Mouse (Mus musculus) forebrain, embryonic 14.5 days (tissue): ENCODE measurements around the gene Gm8300. TPM values are rescaled to one million over a fixed set of nuclear protein-coding genes. Genes with fewer than 3 reads are reported as not detected.
"Not testable (repeated sequence)": the region's sequence is repeated elsewhere in the genome, so short reads cannot be mapped to it uniquely, and the experiment has no call there.

Experiments
- ATAC-seq: fragments of 200-750 bp; cut with Nextera tagmentation; 2 replicates; pipeline ENCODE4 v1.8.0; 2017; ENCODE audit warnings: mild to moderate bottlenecking, moderate library complexity
- DNase-seq: peaks from one replicate; pipeline ENCODE4 v3.0.0-alpha.2; 2015; ENCODE audit warnings: low spot score
- H3K27ac ChIP-seq: fragments of 300-500 bp; sonication (generic); 2 replicates; pipeline ENCODE4 v1.5.1; 2014; ENCODE audit warnings: low read depth, mild to moderate bottlenecking, control low read depth, low read length, moderate library complexity
- H3K27me3 ChIP-seq: fragments of 300-500 bp; sonication (generic); replicated peaks from 2 replicates; pipeline ENCODE4 v1.6.1; 2014; ENCODE audit warnings: low read length, control low read depth, mixed read lengths; ENCODE audit not compliant: control insufficient read depth, insufficient read depth
- H3K36me3 ChIP-seq: fragments of 300-500 bp; sonication (generic); 2 replicates; pipeline ENCODE4 v1.6.1; 2014; ENCODE audit warnings: low read length, control low read depth; ENCODE audit not compliant: control insufficient read depth, insufficient read depth
- H3K4me1 ChIP-seq: fragments of 300-500 bp; sonication (generic); 2 replicates; pipeline ENCODE4 v1.6.1; 2014; ENCODE audit warnings: antibody characterized with exemption, low read length, control low read depth; ENCODE audit not compliant: control insufficient read depth, insufficient read depth
- H3K4me2 ChIP-seq: fragments of 300-500 bp; sonication (generic); 2 replicates; pipeline ENCODE4 v1.6.1; 2014; ENCODE audit warnings: mild to moderate bottlenecking, control low read depth, low read length
- H3K4me3 ChIP-seq: fragments of 300-500 bp; sonication (generic); 2 replicates; pipeline ENCODE4 v1.5.1; 2014; ENCODE audit warnings: low read depth, low read length, control low read depth
- H3K9ac ChIP-seq: fragments of 300-500 bp; sonication (generic); 2 replicates; pipeline ENCODE4 v1.6.1; 2014; ENCODE audit warnings: mild to moderate bottlenecking, low read length, control low read depth, moderate library complexity
- H3K9me3 ChIP-seq: fragments of 300-500 bp; sonication (generic); replicated peaks from 2 replicates; pipeline ENCODE4 v1.6.1; 2016; ENCODE audit warnings: low read length, control low read depth, mixed read lengths; ENCODE audit not compliant: control insufficient read depth
- WGBS: fragments of 180-500 bp; shearing (Covaris S2); extraction: QIAGEN DNeasy Blood & Tissue Kit; methylation state at CpG from one replicate; pipeline ENCODE4 v1.1.7; 2014; 5-methylcytosine and 5-hydroxymethylcytosine counted together
- polyA plus RNA-seq: library from polyadenylated mRNA; unstranded; fragments of >200 nt; fragmentation: Nextera tagmentation; extraction: Ambion mirVana; gene quantifications from 2 replicates; pipeline ENCODE4 v1.2.1, GENCODE M21; 2014

Gm8300 gene
- polyA plus RNA-seq, 1 experiment from 2014 or later, result not detected

DNA sequence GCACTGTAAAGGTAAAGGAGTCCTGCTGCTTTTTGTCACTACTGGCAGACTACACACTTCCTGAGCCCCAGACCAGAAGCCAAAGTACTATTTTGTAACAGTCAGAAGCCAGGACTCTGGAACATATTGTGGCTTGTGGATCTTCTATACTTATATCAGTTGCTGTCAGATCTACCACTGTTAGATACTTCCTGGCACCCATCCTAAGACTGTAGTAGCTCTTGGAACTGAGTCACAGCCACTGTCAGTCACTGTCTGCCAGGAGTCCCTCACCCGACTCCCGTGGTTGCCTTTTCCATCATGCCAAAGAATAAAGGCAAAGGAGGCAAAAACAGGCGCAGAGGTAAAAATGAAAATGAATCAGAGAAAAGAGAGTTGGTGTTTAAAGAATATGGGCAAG, 19.7 kb upstream of the Gm8300 start, which contains the start of gene Gm5788:
Gm5788 (plus strand) TSS at position 301 of the 400 bp plus-strand sequence.
- ATAC-seq, H3K4me3 ChIP-seq, H3K36me3 ChIP-seq, H3K9ac ChIP-seq, H3K4me2 ChIP-seq, H3K4me1 ChIP-seq, H3K27me3 ChIP-seq, DNase-seq, H3K9me3 ChIP-seq, H3K27ac ChIP-seq: not testable (repeated sequence)
- WGBS, result 97% methylated on average over 3 of the region's 3 CpGs

DNA sequence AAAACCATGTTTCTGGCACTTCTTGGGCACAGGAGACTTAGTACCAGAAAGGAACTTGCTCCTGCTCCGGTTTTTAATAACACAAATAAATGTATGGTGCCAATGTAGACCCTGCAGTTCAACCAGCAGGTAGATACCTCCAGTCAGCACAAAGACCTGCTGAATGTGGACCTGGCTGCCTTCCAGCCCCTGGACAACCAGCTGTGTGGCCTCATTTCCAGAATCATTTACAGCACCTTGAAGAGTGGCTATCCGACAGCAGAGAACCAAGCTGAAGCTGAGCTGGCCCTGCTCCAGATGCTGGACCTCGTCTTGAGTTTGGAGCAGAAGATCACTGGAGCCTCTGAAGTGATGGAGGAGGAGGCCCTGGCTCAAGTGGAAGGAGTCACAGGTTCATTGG, 5.5 kb downstream of the Gm8300 start:
- H3K9me3 ChIP-seq, ATAC-seq, DNase-seq, H3K4me2 ChIP-seq, H3K36me3 ChIP-seq, H3K27me3 ChIP-seq, H3K4me3 ChIP-seq, H3K9ac ChIP-seq, H3K27ac ChIP-seq, H3K4me1 ChIP-seq: not testable (repeated sequence)
- WGBS, result 64% methylated on average over 3 of the region's 3 CpGs

DNA sequence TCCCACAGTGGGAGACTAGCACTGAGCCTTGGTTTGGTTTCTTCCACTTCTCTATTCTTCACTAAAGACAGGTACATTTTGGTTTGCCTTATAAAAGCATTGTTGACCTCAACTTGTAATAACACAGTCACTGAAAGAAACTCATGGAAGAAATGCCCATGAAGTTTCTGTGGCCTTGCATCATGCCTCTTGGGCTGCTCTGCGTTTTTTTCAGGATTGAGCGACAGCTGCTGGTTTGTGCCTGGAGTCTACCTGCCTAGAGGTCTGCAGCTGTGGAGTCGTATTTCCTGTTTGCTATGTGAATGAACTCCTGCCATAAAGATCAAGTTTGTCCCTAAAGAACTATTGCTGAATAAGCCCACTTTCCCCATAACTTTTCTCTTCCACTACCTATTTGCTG, 29.8 kb downstream of the Gm8300 start:
- no peak overlapping the region for H3K4me2 ChIP-seq
- no peaks in the 10 kb centered on the region for H3K36me3 ChIP-seq
- H3K9ac ChIP-seq, result no peak overlapping the region
- H3K27me3 ChIP-seq, result no peaks in the 10 kb centered on the region
- no peak overlapping the region for H3K4me3 ChIP-seq
- ATAC-seq, result no peak
- no peaks in the 10 kb centered on the region for H3K9me3 ChIP-seq
- no peak overlapping the region for H3K27ac ChIP-seq
- WGBS, result 89% methylated on average over 3 of the region's 3 CpGs
- DNase-seq, result no peak
- no peaks in the 10 kb centered on the region for H3K4me1 ChIP-seq

DNA sequence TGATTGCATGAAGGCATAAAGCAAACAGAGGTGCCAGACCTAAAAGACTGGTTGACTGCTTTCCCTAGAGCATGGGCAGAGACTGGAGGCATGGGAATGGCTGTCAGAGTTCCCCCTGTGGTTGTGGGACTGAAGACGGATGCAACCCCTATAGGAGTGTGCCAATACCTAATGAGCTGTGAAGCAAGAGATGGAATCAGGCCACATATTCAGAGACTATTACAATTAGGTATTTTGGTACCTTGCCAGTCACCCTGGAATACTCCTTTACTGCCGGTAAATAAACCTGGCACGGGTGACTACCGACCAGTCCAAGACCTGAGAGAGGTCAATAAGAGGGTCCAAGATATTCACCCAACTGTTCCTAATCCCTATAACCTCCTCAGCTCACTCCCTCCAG, 36.5 kb downstream of the Gm8300 start:
- H3K4me3 ChIP-seq, H3K9me3 ChIP-seq, H3K36me3 ChIP-seq, H3K27ac ChIP-seq, H3K9ac ChIP-seq, H3K4me1 ChIP-seq, ATAC-seq, H3K27me3 ChIP-seq, H3K4me2 ChIP-seq: not testable (repeated sequence)
- DNase-seq, result peak; percentile 41
- WGBS, result 66% methylated on average over 4 of the region's 4 CpGs

Other genes with a start within 250 kb of the Gm8300 start
- gene Vipas39, start 248.1 kb upstream of the Gm8300 start, polyA plus RNA-seq, result 78.2 and 87.1 TPM in 2 replicates
- gene Ahsa1, start 247.8 kb upstream of the Gm8300 start, polyA plus RNA-seq, result 179 and 202 TPM in 2 replicates
- 0.83 and 0.93 TPM in 2 replicates for gene Ism2, start 214.6 kb upstream of the Gm8300 start, polyA plus RNA-seq
- 51.8 and 65.8 TPM in 2 replicates for gene Sptlc2, start 126.0 kb upstream of the Gm8300 start, polyA plus RNA-seq
- 229 and 292 TPM in 2 replicates for gene Slirp, start 70.4 kb upstream of the Gm8300 start, polyA plus RNA-seq
- gene Alkbh1, start 70.3 kb upstream of the Gm8300 start, polyA plus RNA-seq, result 25.8 and 25.9 TPM in 2 replicates
- gene Snw1, start 42.0 kb upstream of the Gm8300 start, polyA plus RNA-seq, result 138 and 145 TPM in 2 replicates
- not detected in 2 replicates for gene Gm5788, start 19.6 kb upstream of the Gm8300 start, polyA plus RNA-seq
- gene Oog1, start 88.4 kb downstream of the Gm8300 start, polyA plus RNA-seq, result not detected in 2 replicates
- gene Gm4027, start 104.6 kb downstream of the Gm8300 start, polyA plus RNA-seq, result not detected in 2 replicates
- not detected in 2 replicates for gene Gm16381, start 130.3 kb downstream of the Gm8300 start, polyA plus RNA-seq